Mouse (Mus musculus) NIH3T3 (cell line): Measurements from ENCODE around the gene Dhrs3.

Experiments used
- DNase-seq: peaks from one replicate; pipeline ENCODE4 v3.0.0-alpha.2; 2012; ENCODE audit warnings: low read depth

Dhrs3 gene

GRCm38 (mm10) chr4:144972948-144973720 lies 80.5 kb downstream of the Dhrs3 start:
- DNase-seq: peak; percentile 39

GRCm38 (mm10) chr4:144974458-144974857 lies 81.8 kb downstream of the Dhrs3 start:
- no peak for DNase-seq

- no peak for DNase-seq
Measured at GRCm38 (mm10) chr4:144975505-144975904, 82.9 kb downstream of the Dhrs3 start.

GRCm38 (mm10) chr4:144977057-144977456 lies 84.4 kb downstream of the Dhrs3 start:
- DNase-seq: no peak
